Mouse (Mus musculus) naive thymus-derived CD4-positive, alpha-beta T cell, adult 5 months (primary cell): ENCODE measurements around the gene Vmn1r199. TPM values are rescaled to one million over a fixed set of nuclear protein-coding genes. Genes with fewer than 3 reads are reported as not detected.

ENCODE experiments used
- polyA plus RNA-seq: library from polyadenylated mRNA; unstranded; fragments of 100-300 nt; shearing (Covaris generic); gene quantifications from one replicate; pipeline ENCODE4 v1.2.1, GENCODE M21; 2017

Vmn1r199 gene
- polyA plus RNA-seq: not detected

GRCm38 (mm10) chr13:22379518-22379917, at the start of gene Vmn1r199:
Gene Vmn1r199 (plus strand): TSS chr13:22379818.

GRCm38 (mm10) chr13:22350064-22350463, 29.6 kb upstream of the Vmn1r199 start, which contains the start of gene Vmn1r198:
Gene Vmn1r198 (plus strand): TSS chr13:22350364.

GRCm38 (mm10) chr13:22390073-22390472, 10.5 kb downstream of the Vmn1r199 start, which contains the start of gene Vmn1r200:
Gene Vmn1r200 (plus strand): TSS chr13:22390373.

Other genes starting within 250 kb of the Vmn1r199 start
- gene Vmn1r191, start 195.8 kb upstream of the Vmn1r199 start, polyA plus RNA-seq: not detected
- not detected for gene Vmn1r192, start 188.7 kb upstream of the Vmn1r199 start, polyA plus RNA-seq
- not detected for gene Vmn1r193, start 156.7 kb upstream of the Vmn1r199 start, polyA plus RNA-seq
- gene Vmn1r194, start 135.6 kb upstream of the Vmn1r199 start, polyA plus RNA-seq: not detected
- not detected for gene Vmn1r195, start 109.3 kb upstream of the Vmn1r199 start, polyA plus RNA-seq
- gene Vmn1r196, start 89.9 kb upstream of the Vmn1r199 start, polyA plus RNA-seq: not detected
- not detected for gene Vmn1r197, start 55.2 kb upstream of the Vmn1r199 start, polyA plus RNA-seq
- not detected for gene Vmn1r198, start 29.5 kb upstream of the Vmn1r199 start, polyA plus RNA-seq
- not detected for gene Vmn1r200, start 10.6 kb downstream of the Vmn1r199 start, polyA plus RNA-seq
- not detected for gene Vmn1r201, start 92.1 kb downstream of the Vmn1r199 start, polyA plus RNA-seq
- gene Vmn1r202, start 125.6 kb downstream of the Vmn1r199 start, polyA plus RNA-seq: not detected
- gene Vmn1r203, start 138.3 kb downstream of the Vmn1r199 start, polyA plus RNA-seq: 0.09 TPM
- gene Vmn1r204, start 173.4 kb downstream of the Vmn1r199 start, polyA plus RNA-seq: not detected
- not detected for gene Vmn1r205, start 213.2 kb downstream of the Vmn1r199 start, polyA plus RNA-seq
- not detected for gene Vmn1r206, start 244.4 kb downstream of the Vmn1r199 start, polyA plus RNA-seq